Mouse (Mus musculus) heart, embryonic 13.5 days (tissue): Measurements from ENCODE around the gene Mgat4b. TPM values are rescaled to one million over a fixed set of nuclear protein-coding genes. Genes with fewer than 3 reads are reported as not detected.

Experiments used
- ATAC-seq: fragments of 200-750 bp; cut with Nextera tagmentation; 2 replicates; pipeline ENCODE4 v1.8.0; 2017; ENCODE audit warnings: moderate TSS enrichment; ENCODE audit not compliant: insufficient number of reproducible peaks, low FRiP score, low TSS enrichment; ENCODE audit errors: extremely low read depth
- H3K27ac ChIP-seq: fragments of 300-500 bp; sonication (generic); replicated peaks from 2 replicates; pipeline ENCODE4 v1.5.1; 2015; ENCODE audit warnings: moderate library complexity, mild to moderate bottlenecking, inconsistent platforms
- H3K27me3 ChIP-seq: fragments of 300-500 bp; sonication (generic); replicated peaks from 2 replicates; pipeline ENCODE4 v1.6.1; 2015; ENCODE audit warnings: mild to moderate bottlenecking, inconsistent platforms
- H3K36me3 ChIP-seq: fragments of 300-500 bp; sonication (generic); 2 replicates; pipeline ENCODE4 v1.6.1; 2015; ENCODE audit warnings: mild to moderate bottlenecking, inconsistent platforms
- H3K4me1 ChIP-seq: fragments of 300-500 bp; sonication (generic); 2 replicates; pipeline ENCODE4 v1.6.1; 2015; ENCODE audit warnings: inconsistent platforms
- H3K4me2 ChIP-seq: fragments of 300-500 bp; sonication (generic); 2 replicates; pipeline ENCODE4 v1.6.1; 2015; ENCODE audit warnings: inconsistent platforms, mild to moderate bottlenecking, moderate library complexity
- H3K4me3 ChIP-seq: fragments of 300-500 bp; sonication (generic); 2 replicates; pipeline ENCODE4 v1.5.1; 2015; ENCODE audit warnings: moderate library complexity, mild to moderate bottlenecking, inconsistent platforms
- H3K9ac ChIP-seq: fragments of 300-500 bp; sonication (generic); 2 replicates; pipeline ENCODE4 v1.6.1; 2015; ENCODE audit warnings: inconsistent platforms, mild to moderate bottlenecking, moderate library complexity
- H3K9me3 ChIP-seq: fragments of 300-500 bp; sonication (generic); 2 replicates; pipeline ENCODE4 v1.6.1; 2016; ENCODE audit warnings: inconsistent platforms
- WGBS: fragments of 180-500 bp; shearing (Covaris S2); methylation state at CpG from one replicate; pipeline ENCODE4 v1.1.7; 2015; ENCODE audit warnings: mixed read lengths; 5-methylcytosine and 5-hydroxymethylcytosine counted together
- polyA plus RNA-seq: library from polyadenylated mRNA; unstranded; fragments of >200 nt; fragmentation: Nextera tagmentation; extraction: Ambion mirVana; gene quantifications from 2 replicates; pipeline ENCODE4 v1.2.1, GENCODE M21; 2015

Gene Mgat4b
- polyA plus RNA-seq, 1 experiment from 2014 or later = 22.2 TPM

- Histone ChIP-seq H3K4me1 (peaks cover 66% of the 10 kb centered on the region), H3K36me3 (peaks cover 5% of the 10 kb centered on the region), H3K4me3 (peak overlapping the region; percentile 5), H3K4me2 (peak overlapping the region; percentile 87), H3K27me3 (no peaks in the 10 kb centered on the region), H3K9ac (peak overlapping the region; percentile 72), H3K27ac (peak overlapping the region; percentile 83), H3K9me3 (no peaks in the 10 kb centered on the region)
- ATAC-seq = peak; percentile 58
- 30% methylated on average over 11 of the region's 11 CpGs for WGBS
Measured at GRCm38 (mm10) chr11:50212848-50213758, 2.4 kb downstream of the Mgat4b start.

- no peak overlapping the region for H3K9ac ChIP-seq
- no peak overlapping the region for H3K4me3 ChIP-seq
- H3K4me1 ChIP-seq = peaks cover 54% of the 10 kb centered on the region
- no peak overlapping the region for H3K27ac ChIP-seq
- WGBS = 88% methylated on average over 6 of the region's 6 CpGs
- no peaks in the 10 kb centered on the region for H3K36me3 ChIP-seq
- H3K4me2 ChIP-seq = no peak overlapping the region
- H3K9me3 ChIP-seq = no peaks in the 10 kb centered on the region
- no peaks in the 10 kb centered on the region for H3K27me3 ChIP-seq
- ATAC-seq = no peak
Measured at GRCm38 (mm10) chr11:50214631-50215030, 3.9 kb downstream of the Mgat4b start.

GRCm38 (mm10) chr11:50215633-50216032, 4.9 kb downstream of the Mgat4b start:
- H3K4me2 ChIP-seq = peak overlapping the region; percentile 51
- H3K27ac ChIP-seq = no peak overlapping the region
- no peak overlapping the region; the same call in 1 of the 2 replicates for H3K9ac ChIP-seq
- no peak for ATAC-seq
- peaks cover 54% of the 10 kb centered on the region for H3K4me1 ChIP-seq
- no peaks in the 10 kb centered on the region for H3K27me3 ChIP-seq
- no peaks in the 10 kb centered on the region for H3K9me3 ChIP-seq
- peak overlapping the region; percentile 14 for H3K4me3 ChIP-seq
- WGBS = 13% methylated on average over 9 of the region's 9 CpGs
- no peaks in the 10 kb centered on the region for H3K36me3 ChIP-seq

GRCm38 (mm10) chr11:50216724-50217366, 6.2 kb downstream of the Mgat4b start:
- peaks cover 44% of the 10 kb centered on the region for H3K4me1 ChIP-seq
- peak overlapping the region; percentile 51; the same call in 1 of the 2 replicates for H3K4me2 ChIP-seq
- no peak overlapping the region for H3K4me3 ChIP-seq
- no peak overlapping the region for H3K27ac ChIP-seq
- H3K36me3 ChIP-seq = no peaks in the 10 kb centered on the region
- ATAC-seq = no peak
- no peaks in the 10 kb centered on the region for H3K9me3 ChIP-seq
- H3K9ac ChIP-seq = 0 out of 2 replicates have a peak overlapping the region, but pooled peaks have one; percentile 11
- no peaks in the 10 kb centered on the region for H3K27me3 ChIP-seq
- 64% methylated on average over 4 of the region's 4 CpGs for WGBS

GRCm38 (mm10) chr11:50217811-50218210, 7.1 kb downstream of the Mgat4b start:
- Histone ChIP-seq H3K4me1 (peaks cover 35% of the 10 kb centered on the region), H3K4me3 (no peak overlapping the region), H3K36me3 (no peaks in the 10 kb centered on the region), H3K4me2 (no peak overlapping the region), H3K27ac (peak overlapping the region; percentile 36; the same call in 1 of the 2 replicates), H3K9me3 (no peaks in the 10 kb centered on the region), H3K9ac (no peak overlapping the region), H3K27me3 (no peaks in the 10 kb centered on the region)
- 53% methylated on average over 4 of the region's 4 CpGs for WGBS
- ATAC-seq = no peak

DNA sequence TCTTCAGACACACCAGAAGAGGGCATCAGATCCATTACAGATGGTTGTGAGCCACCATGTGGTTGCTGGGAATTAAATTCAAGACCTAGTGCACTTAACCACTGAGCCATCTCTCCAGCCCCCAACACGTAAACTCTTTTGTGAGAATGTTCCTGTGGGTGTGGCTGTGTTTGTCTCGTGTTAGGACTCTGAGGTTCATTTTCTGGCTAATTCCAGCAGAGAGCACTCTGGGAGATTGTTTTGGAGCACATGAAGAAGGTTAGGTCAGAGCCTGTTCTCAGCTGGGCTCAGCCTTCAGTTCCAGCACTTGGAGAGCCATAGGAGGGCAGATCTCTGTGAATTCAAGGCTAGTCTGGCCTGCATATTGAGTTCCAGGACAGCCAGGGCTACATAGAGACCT, 9.1 kb downstream of the Mgat4b start:
- Histone ChIP-seq H3K27ac (no peak overlapping the region), H3K36me3 (no peaks in the 10 kb centered on the region)
- WGBS = 56% methylated on average over 2 of the region's 2 CpGs

GRCm38 (mm10) chr11:50222559-50223276, 12.0 kb downstream of the Mgat4b start:
- H3K4me2 ChIP-seq = peak overlapping the region; percentile 95; the same call in 1 of the 2 replicates
- H3K4me1 ChIP-seq = peaks cover 39% of the 10 kb centered on the region
- no peak overlapping the region for H3K4me3 ChIP-seq
- H3K27ac ChIP-seq = no peak overlapping the region
- no peaks in the 10 kb centered on the region for H3K9me3 ChIP-seq
- ATAC-seq = no peak
- no peaks in the 10 kb centered on the region for H3K36me3 ChIP-seq
- 60% methylated on average over 7 of the region's 7 CpGs for WGBS
- H3K27me3 ChIP-seq = no peaks in the 10 kb centered on the region; the same call in 1 of the 2 replicates
- no peak overlapping the region for H3K9ac ChIP-seq

More for the DNA sequence above, 9.1 kb downstream of the Mgat4b start:
- Histone ChIP-seq H3K4me1 (peaks cover 39% of the 10 kb centered on the region), H3K4me2 (no peak overlapping the region), H3K4me3 (no peak overlapping the region), H3K9me3 (no peaks in the 10 kb centered on the region), H3K27me3 (no peaks in the 10 kb centered on the region), H3K9ac (no peak overlapping the region)
- no peak for ATAC-seq

- H3K4me1 ChIP-seq = peaks cover 43% of the 10 kb centered on the region
- H3K27ac ChIP-seq = peak overlapping the region; percentile 88
- WGBS = 6% methylated on average over 17 of the region's 17 CpGs
- no peak for ATAC-seq
- H3K36me3 ChIP-seq = no peaks in the 10 kb centered on the region
- H3K9me3 ChIP-seq = no peaks in the 10 kb centered on the region
- peak overlapping the region; percentile 93 for H3K4me3 ChIP-seq
- peak overlapping the region; percentile 95 for H3K4me2 ChIP-seq
- H3K27me3 ChIP-seq = no peaks in the 10 kb centered on the region; the same call in none of the 2 replicates
- peak overlapping the region; percentile 98 for H3K9ac ChIP-seq
Measured at GRCm38 (mm10) chr11:50223783-50224662, 13.3 kb downstream of the Mgat4b start.

GRCm38 (mm10) chr11:50224671-50225530, 14.2 kb downstream of the Mgat4b start:
- Histone ChIP-seq H3K27ac (peak overlapping the region; percentile 88), H3K9ac (peak overlapping the region; percentile 98), H3K4me3 (peak overlapping the region; percentile 93), H3K9me3 (no peaks in the 10 kb centered on the region), H3K4me2 (peak overlapping the region; percentile 95), H3K4me1 (peaks cover 43% of the 10 kb centered on the region), H3K36me3 (no peaks in the 10 kb centered on the region), H3K27me3 (peaks cover 8% of the 10 kb centered on the region)
- under 1% methylated on average over 66 of the region's 70 CpGs for WGBS
- ATAC-seq = peak; percentile 84
